Mouse (Mus musculus): ENCODE data around the gene Slc38a3. TPM values are rescaled to one million over a fixed set of nuclear protein-coding genes. Genes with fewer than 3 reads are reported as not detected.

Slc38a3 gene
- 24.2 and 24.4 TPM in 2 replicates for polyA plus RNA-seq (2015; fragmentation: Nextera tagmentation; extraction: Ambion mirVana)

GRCm38 (mm10) chr9:107669480-107669945 lies at the start of gene Slc38a3:
Gene Slc38a3, minus strand, starts transcription at chr9:107669530.
- no peak within 1 kb of the TSS for H3K4me2 ChIP-seq (replicated peaks)
- WGBS, result 84% methylated on average over 9 of the region's 9 CpGs
- peaks cover 24% of the 10 kb centered on the region for H3K4me1 ChIP-seq
- H3K27ac ChIP-seq (replicated peaks), result no peak within 1 kb of the TSS
- no peaks in the 10 kb centered on the region for H3K36me3 ChIP-seq
- no peak for ATAC-seq (replicated peaks)
- H3K9ac ChIP-seq (replicated peaks), result no peak within 1 kb of the TSS
- no peak within 1 kb of the TSS for H3K4me3 ChIP-seq
- H3K27me3 ChIP-seq, result peaks cover 14% of the 10 kb centered on the region; the same call in 1 of the 2 replicates
- no peaks in the 10 kb centered on the region for H3K9me3 ChIP-seq

- WGBS, result 31% methylated on average over 6 of the region's 6 CpGs
- no peaks in the 10 kb centered on the region for H3K36me3 ChIP-seq
- H3K9ac ChIP-seq (replicated peaks), result no peak overlapping the region
- no peak for ATAC-seq (replicated peaks)
- H3K4me1 ChIP-seq, result peaks cover 16% of the 10 kb centered on the region
- H3K4me2 ChIP-seq (replicated peaks), result no peak overlapping the region
- H3K9me3 ChIP-seq, result no peaks in the 10 kb centered on the region
- H3K27ac ChIP-seq (replicated peaks), result no peak overlapping the region
- H3K4me3 ChIP-seq, result no peak overlapping the region
- no peaks in the 10 kb centered on the region for H3K27me3 ChIP-seq
These were observed 47.6 kb upstream of the Slc38a3 start for GRCm38 (mm10) chr9:107716951-107717350.

GRCm38 (mm10) chr9:107715632-107716031 lies 46.3 kb upstream of the Slc38a3 start:
- 94% methylated on average over 2 of the region's 2 CpGs for WGBS
- no peak overlapping the region for H3K9ac ChIP-seq (replicated peaks)
- H3K27me3 ChIP-seq, result no peaks in the 10 kb centered on the region
- no peak overlapping the region for H3K27ac ChIP-seq (replicated peaks)
- H3K4me1 ChIP-seq, result peaks cover 16% of the 10 kb centered on the region
- H3K9me3 ChIP-seq, result no peaks in the 10 kb centered on the region
- no peak for ATAC-seq (replicated peaks)
- no peak overlapping the region for H3K4me3 ChIP-seq
- no peaks in the 10 kb centered on the region for H3K36me3 ChIP-seq
- no peak overlapping the region for H3K4me2 ChIP-seq (replicated peaks)

GRCm38 (mm10) chr9:107714221-107714952 lies 45.1 kb upstream of the Slc38a3 start:
- Histone ChIP-seq H3K4me1 (peaks cover 23% of the 10 kb centered on the region), H3K9ac (replicated peaks) (no peak overlapping the region), H3K4me3 (no peak overlapping the region), H3K9me3 (no peaks in the 10 kb centered on the region), H3K27me3 (no peaks in the 10 kb centered on the region), H3K36me3 (no peaks in the 10 kb centered on the region), H3K4me2 (replicated peaks) (no peak overlapping the region), H3K27ac (replicated peaks) (0 out of 2 replicates have a peak overlapping the region, but pooled peaks have one; percentile 30)
- ATAC-seq (replicated peaks), result no peak
- 16% methylated on average over 12 of the region's 12 CpGs for WGBS

- H3K4me3 ChIP-seq, result peak within 1 kb of the TSS; percentile 63
- H3K4me2 ChIP-seq (replicated peaks), result peak within 1 kb of the TSS; percentile 72
- no peaks in the 10 kb centered on the region for H3K9me3 ChIP-seq
- H3K4me1 ChIP-seq, result peaks cover 58% of the 10 kb centered on the region
- H3K27me3 ChIP-seq, result 0 out of 2 replicates have a peak, but pooled peaks cover 3% of the 10 kb centered on the region
- peaks cover 5% of the 10 kb centered on the region; the same call in 1 of the 2 replicates for H3K36me3 ChIP-seq
- peak within 1 kb of the TSS; percentile 90 for H3K27ac ChIP-seq (replicated peaks)
- H3K9ac ChIP-seq (replicated peaks), result peak within 1 kb of the TSS; percentile 63
- peak; percentile 79 for ATAC-seq (replicated peaks)
- under 1% methylated on average over 83 of the region's 86 CpGs for WGBS
These were observed 40.6 kb upstream of the Slc38a3 start, which contains the start of gene Sema3f for GRCm38 (mm10) chr9:107709697-107710483. Gene Sema3f, minus strand, starts transcription at chr9:107710475.

GRCm38 (mm10) chr9:107709096-107709696 lies 39.9 kb upstream of the Slc38a3 start:
- Histone ChIP-seq H3K27ac (replicated peaks) (peak overlapping the region; percentile 90), H3K4me1 (peaks cover 54% of the 10 kb centered on the region), H3K4me3 (peak overlapping the region; percentile 63), H3K9me3 (no peaks in the 10 kb centered on the region), H3K36me3 (peaks cover 8% of the 10 kb centered on the region; the same call in 1 of the 2 replicates), H3K9ac (replicated peaks) (peak overlapping the region; percentile 63), H3K27me3 (0 out of 2 replicates have a peak, but pooled peaks cover 3% of the 10 kb centered on the region), H3K4me2 (replicated peaks) (peak overlapping the region; percentile 72)
- ATAC-seq (replicated peaks), result peak; percentile 9; the same call in 1 of the 2 replicates
- 1% methylated on average over 50 of the region's 55 CpGs for WGBS

GRCm38 (mm10) chr9:107708439-107709095 lies 39.2 kb upstream of the Slc38a3 start:
- Histone ChIP-seq H3K27ac (replicated peaks) (peak overlapping the region; percentile 90), H3K9ac (replicated peaks) (peak overlapping the region; percentile 63), H3K4me1 (peaks cover 57% of the 10 kb centered on the region), H3K4me3 (peak overlapping the region; percentile 63), H3K36me3 (peaks cover 13% of the 10 kb centered on the region; the same call in 1 of the 2 replicates), H3K27me3 (0 out of 2 replicates have a peak, but pooled peaks cover 3% of the 10 kb centered on the region), H3K4me2 (replicated peaks) (peak overlapping the region; percentile 72), H3K9me3 (no peaks in the 10 kb centered on the region)
- no peak for ATAC-seq (replicated peaks)
- WGBS, result 8% methylated on average over 21 of the region's 21 CpGs

- Histone ChIP-seq H3K27ac (replicated peaks) (peak overlapping the region; percentile 90), H3K9ac (replicated peaks) (peak overlapping the region; percentile 63), H3K9me3 (no peaks in the 10 kb centered on the region), H3K36me3 (peaks cover 14% of the 10 kb centered on the region; the same call in 1 of the 2 replicates), H3K4me2 (replicated peaks) (peak overlapping the region; percentile 72), H3K4me3 (peak overlapping the region; percentile 63), H3K27me3 (0 out of 2 replicates have a peak, but pooled peaks cover 3% of the 10 kb centered on the region), H3K4me1 (peaks cover 64% of the 10 kb centered on the region)
- 3% methylated on average over 17 of the region's 17 CpGs for WGBS
- ATAC-seq (replicated peaks), result peak; percentile 24
These were observed 38.5 kb upstream of the Slc38a3 start for GRCm38 (mm10) chr9:107707701-107708438.

GRCm38 (mm10) chr9:107706781-107707211 lies 37.5 kb upstream of the Slc38a3 start:
- 0 out of 2 replicates have a peak, but pooled peaks have one; percentile 1 for ATAC-seq (replicated peaks)
- 4% methylated on average over 14 of the region's 14 CpGs for WGBS
- 0 out of 2 replicates have a peak, but pooled peaks cover 3% of the 10 kb centered on the region for H3K27me3 ChIP-seq

GRCm38 (mm10) chr9:107703337-107704122 lies 34.2 kb upstream of the Slc38a3 start:
- H3K4me1 ChIP-seq, result peaks cover 91% of the 10 kb centered on the region
- 57% methylated on average over 14 of the region's 14 CpGs for WGBS
- H3K27me3 ChIP-seq, result 0 out of 2 replicates have a peak, but pooled peaks cover 3% of the 10 kb centered on the region
- H3K4me3 ChIP-seq, result no peak overlapping the region
- peaks cover 14% of the 10 kb centered on the region; the same call in 1 of the 2 replicates for H3K36me3 ChIP-seq
- no peak for ATAC-seq (replicated peaks)
- no peak overlapping the region for H3K4me2 ChIP-seq (replicated peaks)
- H3K9me3 ChIP-seq, result no peaks in the 10 kb centered on the region
- H3K9ac ChIP-seq (replicated peaks), result 0 out of 2 replicates have a peak overlapping the region, but pooled peaks have one; percentile 3
- H3K27ac ChIP-seq (replicated peaks), result peak overlapping the region; percentile 34; the same call in 1 of the 2 replicates

More at GRCm38 (mm10) chr9:107706781-107707211, 37.5 kb upstream of the Slc38a3 start:
- Histone ChIP-seq H3K4me2 (replicated peaks) (peak overlapping the region; percentile 72), H3K9me3 (no peaks in the 10 kb centered on the region), H3K27ac (replicated peaks) (peak overlapping the region; percentile 90), H3K4me3 (peak overlapping the region; percentile 63), H3K4me1 (peaks cover 73% of the 10 kb centered on the region), H3K36me3 (peaks cover 14% of the 10 kb centered on the region; the same call in 1 of the 2 replicates), H3K9ac (replicated peaks) (peak overlapping the region; percentile 63)
